Mouse (Mus musculus): ENCODE results near the gene Dntt.

The Dntt gene

DNA sequence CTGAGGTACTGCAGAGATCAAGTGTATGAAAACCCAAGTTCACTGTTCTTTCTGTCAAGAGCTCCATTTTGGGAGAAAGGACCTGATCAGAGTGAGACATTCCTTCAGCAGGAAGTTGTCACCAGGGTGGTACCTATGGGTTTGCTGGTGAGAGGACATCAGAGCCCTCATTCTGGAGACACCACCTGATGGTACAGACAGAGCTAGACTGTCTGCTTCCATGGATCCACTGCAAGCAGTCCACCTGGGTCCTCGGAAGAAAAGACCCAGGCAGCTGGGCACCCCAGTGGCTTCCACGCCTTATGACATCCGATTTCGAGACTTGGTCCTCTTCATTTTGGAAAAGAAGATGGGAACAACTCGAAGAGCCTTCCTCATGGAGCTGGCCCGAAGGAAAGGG lies at the start of gene Dntt:
Dntt (plus strand) TSS at position 57 of the 400 bp plus-strand sequence.
- no peak for DNase-seq (ENCODE audit: low spot score in 2 of 2)

DNA sequence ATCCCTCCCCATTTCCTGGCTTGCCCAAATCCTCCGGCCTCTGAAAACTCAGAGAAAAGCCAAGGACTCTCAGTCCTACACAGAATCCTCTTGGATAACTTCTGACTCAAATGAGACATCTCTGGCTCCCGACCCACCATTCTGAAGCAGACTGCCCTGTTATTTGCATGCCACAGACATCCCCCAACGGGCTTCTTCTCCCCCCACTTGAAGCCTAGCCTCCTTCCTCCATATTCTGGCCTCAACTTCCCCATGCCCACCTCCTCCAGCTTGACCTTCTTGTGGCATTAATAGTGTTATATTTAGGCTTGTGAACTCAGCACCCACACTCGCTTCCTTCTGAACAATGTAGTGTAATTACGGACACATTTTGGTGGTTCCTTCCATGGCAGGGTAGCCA lies 48.4 kb upstream of the Dntt start:
- no peak for DNase-seq (ENCODE audit: low spot score in 2 of 2)

DNA sequence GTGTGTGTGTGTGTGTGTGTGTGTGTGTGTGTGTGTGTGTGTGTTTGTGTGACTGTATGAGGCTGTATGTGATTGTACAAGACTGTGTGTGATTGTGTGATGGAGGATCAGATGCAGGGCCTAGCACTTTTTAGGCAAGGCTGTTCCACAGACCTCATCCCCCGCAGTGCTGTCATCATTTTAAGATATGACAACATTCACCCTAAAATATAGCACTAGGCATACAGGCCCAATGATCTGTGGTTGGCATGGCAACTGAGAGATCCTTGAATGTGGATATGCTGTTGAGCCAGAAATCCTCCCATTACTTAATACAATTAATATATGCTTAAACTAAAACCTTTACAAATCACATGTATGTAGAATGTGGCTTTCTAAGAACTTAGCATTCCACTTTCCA lies 44.5 kb upstream of the Dntt start:
- no peak for DNase-seq (ENCODE audit: low spot score in 2 of 2)

DNA sequence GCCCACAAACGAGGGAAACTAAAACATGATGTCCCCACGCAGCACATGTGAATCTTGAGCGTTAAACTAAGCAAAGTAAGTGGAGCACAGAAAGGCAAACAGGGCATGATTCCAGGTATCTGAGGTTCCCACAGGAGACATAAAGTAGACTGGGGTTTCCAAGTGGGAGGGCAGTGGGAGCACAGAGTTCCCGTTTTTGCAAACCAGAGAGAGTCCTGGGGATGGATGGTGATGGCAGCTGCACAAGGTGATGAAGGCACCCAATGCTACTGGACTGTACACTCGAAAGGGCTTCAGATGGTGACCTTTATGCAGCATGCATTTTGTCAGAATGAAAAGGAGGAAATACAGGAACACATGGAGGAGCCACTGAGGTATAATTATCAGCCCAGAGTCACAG lies 40.2 kb upstream of the Dntt start:
- DNase-seq (ENCODE audit: low spot score in 2 of 2), result no peak

DNA sequence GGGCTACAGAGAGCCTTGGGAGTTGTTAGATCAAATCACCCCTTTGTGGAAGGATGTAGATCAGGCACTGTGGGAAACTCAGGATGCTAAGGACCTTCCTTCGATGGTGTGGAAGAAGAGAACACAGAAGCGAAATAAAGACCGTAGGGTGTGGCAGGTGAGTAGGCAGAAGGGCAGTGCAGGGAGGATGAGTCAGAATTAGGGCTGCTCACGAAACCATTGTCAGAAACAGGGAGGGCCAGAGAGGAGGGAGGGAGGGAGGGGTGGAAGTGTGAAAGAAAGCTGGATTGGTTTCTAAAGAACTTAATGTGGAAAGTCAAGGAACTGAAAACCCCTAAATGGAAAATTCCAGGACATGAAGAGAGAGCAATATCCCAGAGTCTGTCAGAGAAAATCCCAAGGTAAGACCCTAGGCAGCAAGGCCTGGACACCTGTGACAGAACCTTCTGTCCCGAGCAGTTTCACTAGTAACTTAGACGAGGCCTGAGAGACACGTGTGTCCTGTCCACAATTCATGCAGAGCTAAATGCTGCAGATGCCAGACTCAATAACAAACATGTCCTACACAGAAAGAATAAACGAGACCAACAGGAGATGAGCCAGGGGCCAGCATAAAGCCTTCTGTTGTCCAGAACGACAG lies 39.0 kb upstream of the Dntt start:
- DNase-seq (ENCODE audit: low spot score in 2 of 2), result no peak

DNA sequence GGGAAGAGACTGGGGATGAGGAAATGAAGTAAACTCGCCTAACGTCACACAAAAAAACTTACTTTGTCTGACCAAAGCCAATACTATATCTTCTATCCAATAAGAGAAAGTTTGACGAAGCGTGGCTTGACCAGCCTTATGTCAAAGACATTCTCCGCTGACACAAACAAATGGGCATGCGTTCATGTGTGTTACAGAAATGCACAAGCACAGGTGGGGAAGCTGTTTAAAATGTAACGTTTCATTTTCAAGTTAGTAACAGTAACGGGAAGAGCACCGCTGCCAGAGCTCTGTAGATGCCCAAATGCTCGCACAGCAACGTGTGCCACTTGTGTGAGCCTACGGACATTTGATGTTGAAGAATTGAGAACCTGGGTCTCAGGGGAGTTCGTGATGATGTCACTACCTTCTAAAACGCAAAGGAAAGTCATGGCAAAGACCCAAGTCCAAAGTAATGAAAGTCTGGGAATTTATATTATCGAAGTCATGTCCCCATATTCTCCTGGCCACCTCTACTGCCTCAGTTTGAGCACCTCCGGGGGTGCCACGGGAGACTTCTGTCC lies 38.2 kb upstream of the Dntt start:
- DNase-seq (ENCODE audit: low spot score in 2 of 2), result no peak

DNA sequence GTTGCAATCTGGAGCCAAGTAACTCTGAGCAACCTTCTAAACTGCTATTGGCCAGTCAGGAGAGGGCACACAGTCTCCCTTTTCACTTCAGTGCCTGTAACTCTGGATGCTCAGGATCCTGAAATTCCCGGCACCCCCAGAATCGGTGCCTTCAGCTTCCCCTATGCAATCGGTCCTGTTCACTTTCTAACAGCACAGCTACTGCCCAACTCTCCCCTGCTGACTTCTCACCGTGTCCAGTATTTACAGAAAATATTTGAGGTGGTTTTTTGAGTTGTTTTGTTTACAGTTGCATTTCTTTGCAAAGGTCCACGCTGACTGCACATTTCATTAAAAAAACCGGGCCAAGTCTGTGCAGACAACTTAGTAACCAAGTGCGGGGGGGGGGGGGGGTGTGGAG lies 37.4 kb upstream of the Dntt start:
- DNase-seq (ENCODE audit: low spot score in 2 of 2), result no peak

DNA sequence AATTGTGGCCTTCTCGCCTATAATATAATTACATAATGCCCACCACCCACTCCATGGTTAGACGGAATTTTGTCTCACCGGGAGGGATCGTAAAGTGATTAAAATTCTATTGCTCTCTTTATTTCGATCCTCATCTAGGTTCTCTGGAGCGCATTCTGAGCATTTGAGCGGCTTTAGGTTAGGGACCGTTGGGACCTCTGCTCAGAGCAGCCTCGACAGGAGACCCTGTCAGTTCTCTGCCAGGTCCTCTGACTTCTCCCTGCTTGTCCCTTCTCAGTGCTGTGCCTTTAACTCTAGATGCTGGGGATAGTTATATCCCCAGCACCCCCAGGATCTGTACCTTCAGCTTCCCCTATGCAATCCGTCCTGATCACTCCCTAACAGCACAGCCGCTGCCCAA lies 37.0 kb upstream of the Dntt start:
- no peak for DNase-seq (ENCODE audit: low spot score in 2 of 2)

DNA sequence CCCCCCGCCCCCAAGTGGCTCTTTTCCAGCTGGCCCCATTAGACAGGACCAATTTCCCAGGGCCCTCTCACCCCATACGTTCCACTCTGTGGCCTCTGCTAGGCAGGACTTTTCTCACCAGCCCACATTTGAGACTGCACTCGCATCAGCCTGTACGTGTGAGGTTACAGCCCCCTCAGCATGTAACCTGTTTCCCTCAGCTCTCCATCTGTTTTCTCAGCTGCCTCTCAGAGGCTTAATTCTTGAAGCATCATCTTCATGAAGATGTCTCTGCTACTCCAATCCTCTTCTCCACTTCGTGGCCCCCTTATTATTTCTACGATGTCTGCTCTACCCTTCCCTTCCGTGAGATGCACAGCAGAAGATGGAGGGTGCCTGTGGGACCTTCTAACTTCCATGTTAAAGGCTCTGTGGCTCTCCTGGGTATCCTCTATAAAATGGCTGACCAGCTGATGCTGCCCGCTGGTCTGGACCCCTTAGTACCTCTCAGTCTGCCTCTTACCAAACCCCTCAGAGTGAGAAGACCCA lies 36.5 kb upstream of the Dntt start:
- DNase-seq (ENCODE audit: low spot score in 2 of 2), result no peak

DNA sequence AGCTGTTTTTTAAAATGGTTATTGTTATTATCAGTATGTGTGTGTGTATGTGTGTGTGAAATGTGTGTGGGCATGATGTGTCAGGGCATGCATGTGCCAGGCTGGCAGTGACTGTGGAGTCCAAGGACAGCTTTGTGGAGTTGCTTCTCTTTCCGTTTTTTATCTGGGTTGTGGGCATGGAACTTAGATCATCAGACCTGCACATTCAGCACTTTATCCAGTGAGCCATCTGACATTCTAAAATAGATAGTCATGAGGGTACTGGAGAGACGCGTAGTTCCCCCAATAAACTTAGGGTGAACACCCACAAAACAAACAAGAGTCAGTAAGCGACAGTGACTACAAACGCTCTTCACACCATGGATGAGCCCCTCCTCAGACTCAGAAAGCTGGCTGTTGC lies 35.7 kb upstream of the Dntt start:
- no peak for DNase-seq (ENCODE audit: low spot score in 2 of 2)

DNA sequence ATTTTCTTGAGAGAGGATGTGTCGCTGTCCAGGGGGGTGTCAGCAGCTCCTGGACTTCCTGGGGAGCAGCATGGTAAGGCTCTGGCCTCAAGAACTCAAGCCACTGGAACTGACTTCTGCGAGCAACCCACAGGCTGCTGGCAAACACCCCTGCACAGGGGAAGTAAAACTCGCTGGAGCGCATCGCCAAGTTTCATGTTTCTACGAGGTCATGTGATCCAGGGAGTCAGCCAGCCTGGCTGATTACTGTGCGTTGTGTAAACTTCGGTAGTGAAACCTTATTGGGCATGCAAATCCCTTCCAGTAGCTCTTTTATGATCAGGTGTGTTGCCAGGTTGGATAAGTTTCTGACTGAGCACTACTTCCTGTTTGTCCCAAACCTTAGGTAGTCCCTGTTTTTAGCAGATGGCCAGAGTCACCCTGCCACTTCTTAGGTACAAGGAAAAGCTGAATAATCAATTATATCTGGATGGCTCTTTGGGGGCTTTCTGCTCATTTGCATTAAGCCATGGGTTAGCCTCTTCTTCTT lies 35.0 kb upstream of the Dntt start, which contains the start of gene Blnk:
Blnk (minus strand) TSS at position 479 of the 529 bp plus-strand sequence.
- DNase-seq (ENCODE audit: low spot score in 2 of 2), result peak in 1 of 2 experiments; percentile 81

DNA sequence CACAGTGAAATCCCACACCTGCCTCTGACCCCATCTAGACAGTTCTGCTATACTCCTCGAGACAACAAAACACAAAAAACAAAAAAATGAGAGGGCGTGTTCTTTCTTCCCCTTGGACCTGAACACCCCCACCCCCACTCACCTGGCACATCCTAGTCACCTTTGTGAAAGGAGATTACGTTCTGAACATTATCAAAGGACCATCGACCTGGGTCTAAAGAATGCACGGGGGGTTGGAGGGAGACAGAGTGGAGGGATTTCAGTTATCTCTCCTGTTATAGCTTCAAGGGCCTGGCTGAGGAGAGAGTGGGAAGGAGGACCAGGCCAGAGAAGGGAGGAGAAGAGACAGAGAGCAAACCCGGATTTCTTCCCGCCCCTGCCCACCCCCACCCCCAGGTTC lies 34.2 kb upstream of the Dntt start:
- DNase-seq (ENCODE audit: low spot score in 2 of 2), result no peak

DNA sequence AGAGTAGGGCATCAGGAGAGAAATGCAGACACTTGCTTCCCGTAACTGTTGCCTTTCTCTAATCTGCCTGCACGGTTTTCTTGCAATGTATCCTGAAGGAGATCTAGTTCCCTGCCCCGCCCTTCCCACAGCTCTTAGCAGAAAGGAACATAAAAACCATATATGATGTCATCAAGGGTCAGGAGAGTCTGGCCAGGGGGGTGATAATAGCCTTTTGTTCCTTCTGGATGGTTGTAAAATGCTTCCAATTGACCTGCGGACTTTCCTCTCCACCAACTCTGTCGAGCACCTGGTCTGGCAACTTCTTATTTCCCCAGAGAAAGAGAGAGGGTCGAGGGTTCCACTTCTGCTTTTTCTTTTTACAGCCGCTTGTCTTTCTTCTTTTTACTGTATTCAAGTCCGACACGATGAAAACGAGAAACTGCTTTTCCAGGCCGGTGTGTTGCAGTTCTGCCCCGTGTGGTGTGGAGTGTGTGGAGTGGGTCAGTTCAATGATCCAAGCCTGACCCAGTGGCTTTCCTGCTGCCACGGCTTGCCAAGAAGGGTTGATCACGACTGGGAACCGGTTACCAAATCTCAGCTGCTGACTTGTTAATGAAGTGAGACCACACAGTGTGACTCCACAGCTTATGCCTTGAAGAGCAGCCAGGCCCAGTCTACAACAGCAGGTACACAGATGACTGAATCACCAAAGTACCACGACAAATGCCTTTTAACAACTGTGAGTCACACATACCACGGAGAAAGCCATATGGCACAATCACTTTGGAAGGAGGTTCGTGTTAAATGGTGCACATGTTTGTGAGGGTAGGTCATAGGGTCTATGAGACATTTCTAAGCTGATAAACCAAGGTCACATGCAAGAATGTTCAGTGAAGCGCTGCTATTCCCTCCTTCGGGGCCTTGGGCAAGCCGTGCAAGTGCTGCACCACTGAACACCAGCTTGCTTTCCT lies 33.4 kb upstream of the Dntt start:
- DNase-seq (ENCODE audit: low spot score in 2 of 2), result peak in 1 of 2 experiments; percentile 38

DNA sequence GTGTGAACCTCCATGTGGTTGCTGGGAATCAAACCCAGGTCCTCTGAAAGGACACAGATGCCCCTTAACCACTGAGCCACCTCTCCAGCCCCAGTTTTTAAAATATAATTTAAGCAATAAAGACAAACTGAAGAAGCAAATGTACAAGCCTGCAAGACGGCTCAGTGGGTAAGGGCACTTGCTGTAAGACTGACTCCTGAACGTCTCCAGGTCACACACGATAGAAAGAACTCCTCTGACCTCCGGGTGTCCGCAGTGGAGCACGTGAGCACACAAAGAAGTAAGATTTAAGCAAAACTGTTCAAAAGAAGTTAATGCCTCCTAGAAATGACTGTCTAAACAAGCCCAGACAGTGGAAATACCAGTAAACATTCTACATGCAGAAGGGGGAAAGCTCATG lies 32.4 kb upstream of the Dntt start:
- no peak for DNase-seq (ENCODE audit: low spot score in 2 of 2)

DNA sequence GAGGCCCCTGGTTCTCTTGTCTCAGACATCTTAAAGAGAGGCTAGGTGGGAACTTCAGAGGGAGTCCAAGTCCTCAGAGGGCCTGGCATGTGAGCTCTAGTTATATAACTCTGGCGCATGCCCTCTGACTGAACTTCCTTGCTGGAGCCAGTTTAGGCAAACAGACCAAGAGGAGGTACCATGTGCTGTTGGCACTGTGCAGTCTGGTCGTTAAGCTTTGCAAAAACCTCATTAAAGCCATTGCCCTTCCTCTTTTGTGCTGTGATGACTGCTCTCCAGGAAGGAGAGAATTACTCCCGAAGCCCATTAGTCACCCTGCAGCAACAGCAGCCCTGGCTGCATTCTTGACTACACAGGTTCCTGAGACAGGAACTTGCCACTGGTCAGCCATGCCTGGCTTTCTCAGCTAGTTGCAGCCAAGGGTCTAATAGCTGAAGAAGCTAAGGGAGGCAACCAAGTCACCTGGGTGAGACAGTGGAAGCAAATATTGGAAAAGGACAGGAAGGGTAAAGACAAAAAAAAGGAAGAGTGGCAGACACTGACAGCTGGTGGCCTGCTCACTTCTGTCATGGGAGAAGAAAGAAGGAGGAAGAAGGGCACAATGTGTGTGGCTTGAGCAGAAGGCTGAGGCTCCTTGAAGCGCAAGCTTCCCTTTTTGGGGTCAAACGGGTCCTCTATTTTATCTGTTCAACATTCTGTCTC lies 30.5 kb upstream of the Dntt start:
- DNase-seq (ENCODE audit: low spot score in 2 of 2), result no peak

DNA sequence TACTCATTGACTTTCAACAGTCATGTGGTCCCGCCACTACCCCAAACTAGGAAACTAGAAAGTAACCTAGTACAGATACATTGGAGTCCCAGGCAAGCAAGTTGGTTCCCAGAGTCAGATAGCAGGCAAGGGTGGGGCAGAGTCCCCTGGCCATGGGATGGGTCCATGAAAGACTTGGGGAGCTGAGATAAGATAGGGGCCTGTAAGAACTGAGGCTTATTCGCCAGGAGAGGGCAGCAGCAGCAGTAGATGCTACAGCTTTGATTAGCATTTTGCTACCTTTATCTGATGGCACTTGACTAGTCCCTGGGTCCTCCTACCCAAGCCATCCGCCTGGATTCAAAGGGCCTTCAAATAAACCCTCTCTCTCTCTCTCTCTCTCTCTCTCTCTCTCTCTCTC lies 29.5 kb upstream of the Dntt start:
- peak in 1 of 2 experiments; percentile 59 for DNase-seq (ENCODE audit: low spot score in 2 of 2)

DNA sequence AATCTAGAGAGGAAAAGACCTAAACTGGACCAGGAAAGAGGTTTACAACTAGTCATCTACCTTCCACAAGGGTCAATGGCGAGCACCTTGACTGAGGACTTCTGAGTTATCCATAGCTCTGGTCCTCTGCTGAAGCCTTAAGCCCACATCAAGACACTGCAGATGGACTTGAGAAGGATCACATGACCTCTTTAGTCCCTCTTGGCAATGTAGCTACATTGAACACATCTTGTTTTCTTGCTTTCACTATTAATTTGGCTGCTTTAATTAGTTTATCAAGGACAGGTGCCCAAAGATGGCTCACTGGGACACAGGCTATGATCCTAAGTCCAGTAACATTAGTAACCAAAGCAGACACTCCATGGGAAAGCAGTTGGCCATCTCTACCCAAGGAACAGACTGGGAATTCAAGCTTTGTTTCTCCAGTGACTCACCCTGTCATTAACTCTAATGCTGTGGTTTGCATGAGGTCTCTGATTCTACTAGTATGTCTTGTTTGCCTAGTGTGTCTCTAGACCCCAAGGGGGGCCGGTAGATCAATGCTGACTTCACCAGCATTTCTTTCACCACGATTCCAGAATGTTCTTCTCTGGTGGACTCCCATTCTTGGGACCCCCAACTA lies 25.3 kb upstream of the Dntt start:
- DNase-seq (ENCODE audit: low spot score in 2 of 2), result no peak

DNA sequence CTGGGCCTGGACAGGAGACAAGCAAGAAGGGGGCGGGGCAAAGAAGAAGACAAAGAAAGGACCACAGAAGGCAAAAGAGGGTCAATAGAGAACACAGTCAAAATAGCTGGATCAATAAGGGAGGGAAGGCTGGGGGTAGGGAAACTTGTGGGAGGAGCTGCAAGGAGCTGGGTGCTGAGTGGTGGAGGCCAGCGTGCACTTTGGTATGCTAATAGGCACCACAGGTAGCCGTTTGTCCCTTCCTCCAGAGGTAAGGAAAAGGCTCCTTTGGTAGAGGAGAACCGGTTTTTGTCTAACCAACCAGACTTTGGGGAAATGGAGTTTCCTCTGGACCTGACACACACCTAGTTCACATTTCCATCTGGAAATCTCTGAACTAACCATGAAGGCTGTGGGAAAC lies 22.5 kb upstream of the Dntt start:
- no peak for DNase-seq (ENCODE audit: low spot score in 2 of 2)

DNA sequence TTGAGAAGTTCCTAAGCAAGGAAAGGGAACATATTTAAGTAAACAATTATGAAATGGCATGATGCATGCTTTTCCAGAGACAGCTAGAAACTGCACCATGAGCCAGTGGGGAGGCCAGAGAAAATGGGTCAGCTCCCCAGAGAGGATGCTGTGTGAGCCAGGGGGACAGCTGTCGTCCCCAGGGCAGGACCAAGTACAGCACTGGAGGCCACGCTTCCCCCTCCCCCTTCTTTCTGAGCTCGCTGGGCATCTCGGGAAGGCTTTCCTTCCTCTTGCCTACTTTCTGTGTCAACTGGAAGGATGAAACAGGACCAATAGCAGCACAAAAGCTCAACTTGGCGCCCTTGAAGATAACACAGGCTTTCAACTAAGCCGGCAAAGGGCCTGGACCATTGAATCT lies 21.7 kb upstream of the Dntt start:
- DNase-seq (ENCODE audit: low spot score in 2 of 2), result no peak

DNA sequence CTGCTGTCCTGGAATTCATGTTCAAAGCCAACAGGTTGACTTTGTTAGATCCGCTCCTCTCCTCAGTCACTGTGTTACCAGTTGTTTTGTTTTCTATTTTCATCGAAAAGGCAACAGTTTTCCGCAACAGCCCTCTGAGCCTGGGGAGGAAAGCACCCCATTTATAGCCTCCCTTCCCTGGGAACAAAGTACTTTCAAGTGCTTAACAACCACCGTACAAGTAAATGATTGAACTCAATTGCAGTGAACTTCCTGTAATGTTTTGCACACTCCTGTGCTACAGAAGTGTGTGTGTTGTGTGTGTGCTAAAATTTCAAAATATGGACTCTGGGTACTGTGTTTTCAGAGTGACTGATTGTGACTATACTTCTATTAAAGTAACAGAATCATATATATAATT lies 21.3 kb upstream of the Dntt start:
- no peak for DNase-seq (ENCODE audit: low spot score in 2 of 2)

DNA sequence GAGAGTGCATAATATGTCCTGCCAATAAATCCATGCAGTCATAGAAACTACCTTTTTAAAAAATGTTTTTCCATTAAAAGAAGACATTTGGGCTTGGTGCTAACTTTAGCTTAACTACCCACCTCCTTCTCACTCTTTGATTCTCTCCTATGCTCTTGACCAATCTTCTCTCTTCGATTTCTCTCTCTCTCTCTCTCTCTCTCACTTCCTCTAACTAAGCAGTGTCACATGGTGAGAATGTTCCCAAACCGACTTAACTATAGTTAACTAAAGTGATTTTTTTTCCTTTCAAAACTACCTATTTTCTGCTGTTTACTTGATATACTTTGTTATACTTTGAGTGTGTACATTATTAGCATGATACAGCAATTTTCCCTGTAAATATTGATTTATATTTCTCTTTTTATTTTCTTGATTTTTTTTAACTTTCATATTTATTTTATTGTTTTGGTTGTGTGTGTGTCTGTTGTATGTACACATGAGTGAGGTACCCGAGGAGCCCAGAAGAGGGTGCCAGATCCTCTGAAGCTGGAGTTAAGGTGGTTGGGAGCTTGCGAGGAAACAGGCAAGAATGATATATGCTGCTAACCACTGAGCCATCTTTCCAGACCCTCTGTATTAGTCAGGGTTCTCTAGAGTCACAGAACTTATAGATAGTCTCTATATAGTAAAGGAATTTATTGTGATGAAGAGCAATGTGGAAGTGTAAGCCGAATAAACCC lies 20.2 kb upstream of the Dntt start:
- no peak for DNase-seq (ENCODE audit: low spot score in 2 of 2)

All from spleen, postnatal 10 days (tissue).